Mouse (Mus musculus) A20 (cell line): ENCODE data around the gene Nrxn3.

ENCODE experiments used
- DNase-seq: peaks from one replicate; pipeline ENCODE4 v3.0.0-alpha.2; 2011; ENCODE audit warnings: low read depth, low spot score

The Nrxn3 gene

DNA sequence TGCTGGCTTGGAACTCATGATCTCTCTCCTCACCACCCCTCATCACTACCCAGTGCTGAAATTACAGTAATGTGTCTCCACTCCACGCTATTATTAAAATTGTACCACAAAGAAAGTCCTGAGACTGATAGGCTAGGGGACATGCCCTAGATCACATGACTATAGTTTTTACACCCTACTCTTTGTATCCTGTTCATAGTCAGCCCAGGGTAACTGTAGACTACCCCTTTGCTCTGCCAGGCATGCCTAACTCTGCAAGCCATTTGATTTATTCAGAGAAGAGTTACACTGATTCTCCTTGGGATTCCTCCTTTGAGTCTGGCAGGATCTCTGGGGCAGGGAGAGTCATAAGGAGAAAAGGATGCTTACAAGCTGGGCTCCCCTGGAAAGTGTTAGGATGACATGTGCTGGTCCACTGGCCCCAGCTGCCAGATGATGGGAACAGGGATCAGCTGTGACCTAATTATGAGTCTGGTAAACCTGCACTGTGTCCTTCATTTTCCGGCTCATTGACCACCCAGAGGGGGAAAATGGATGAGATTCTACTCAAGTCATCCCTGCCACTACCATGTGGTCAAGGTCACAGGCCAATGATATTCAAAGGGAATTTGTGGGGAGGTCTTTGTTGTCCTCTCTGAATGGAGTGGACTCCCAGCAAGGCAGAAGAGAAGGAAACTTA lies 318.9 kb downstream of the Nrxn3 start:
- no peak for DNase-seq

- DNase-seq = no peak
These were observed 326.6 kb downstream of the Nrxn3 start for GRCm38 (mm10) chr12:89049279-89049678.

DNA sequence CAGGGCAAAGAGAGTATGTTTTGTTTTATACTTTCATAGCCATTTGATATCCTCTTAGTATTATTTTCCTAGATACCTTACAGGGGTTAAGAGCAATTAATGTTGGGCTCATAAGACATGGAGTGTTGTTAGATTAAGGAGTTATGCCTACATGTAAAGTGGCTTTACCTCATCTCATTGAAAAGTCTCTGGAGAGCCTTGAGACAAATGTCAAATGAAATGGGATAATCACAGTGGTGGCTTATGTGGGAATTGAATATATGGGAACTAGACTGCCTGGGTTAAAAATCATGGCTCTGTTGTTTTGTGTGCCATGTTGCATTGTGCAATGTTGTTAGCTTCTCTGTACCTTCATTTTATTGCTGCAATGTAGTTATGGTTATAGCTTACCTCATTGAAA lies 327.0 kb downstream of the Nrxn3 start:
- DNase-seq = no peak

DNA sequence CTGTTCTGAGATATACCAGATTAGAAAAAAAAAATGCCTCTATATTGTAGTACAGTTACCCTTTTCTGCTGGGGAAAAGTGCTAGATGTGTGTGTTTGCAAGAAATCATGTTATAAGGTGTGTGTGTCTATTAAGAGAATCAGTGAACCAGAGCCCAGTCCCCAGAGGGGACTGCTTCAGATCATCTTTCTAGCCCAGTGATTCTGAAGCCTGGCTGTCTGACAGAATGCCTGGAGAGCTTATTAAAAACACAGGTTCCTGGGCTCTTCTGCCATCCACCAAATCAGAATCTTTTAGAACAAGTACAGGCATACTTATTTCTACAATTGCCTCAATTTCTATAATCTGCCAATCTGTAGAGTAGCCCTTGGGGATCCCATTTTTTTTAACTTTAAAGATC lies 349.8 kb downstream of the Nrxn3 start:
- no peak for DNase-seq

- DNase-seq = no peak
These were observed 350.6 kb downstream of the Nrxn3 start for GRCm38 (mm10) chr12:89073167-89073743.

- DNase-seq = no peak
These were observed 352.0 kb downstream of the Nrxn3 start for GRCm38 (mm10) chr12:89074551-89075295.

DNA sequence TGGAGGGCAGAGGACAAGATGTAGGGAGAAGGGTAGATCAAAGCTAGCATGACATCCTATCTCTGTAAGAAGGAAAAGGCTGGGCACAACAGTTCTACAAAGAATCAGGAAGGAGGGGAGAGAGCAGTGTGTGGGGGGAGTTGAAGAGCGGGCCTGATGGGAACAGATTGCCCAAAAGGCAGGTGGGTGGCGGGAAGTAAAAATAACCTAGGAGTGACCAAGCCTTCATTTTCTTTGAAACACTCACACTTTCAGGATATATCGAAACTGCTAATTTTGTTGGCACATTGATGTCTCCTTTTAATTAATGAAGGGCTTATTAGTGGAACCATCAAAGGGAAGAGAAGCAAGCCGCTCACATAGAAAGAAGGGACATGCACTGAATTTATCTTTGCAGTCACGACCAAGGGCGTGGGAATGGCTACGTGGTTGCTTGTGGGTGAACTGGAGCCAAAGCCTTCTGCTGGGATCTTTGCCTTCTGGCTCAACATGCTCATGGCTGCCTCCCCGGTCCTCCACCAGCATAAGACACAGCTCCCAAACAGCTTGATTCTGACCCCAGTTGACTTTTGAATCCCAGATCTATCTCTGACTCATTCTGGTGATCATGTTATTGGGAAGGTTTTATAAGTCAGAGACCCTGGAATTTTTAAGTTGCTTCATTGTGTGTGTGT lies 371.3 kb downstream of the Nrxn3 start:
- no peak for DNase-seq

DNA sequence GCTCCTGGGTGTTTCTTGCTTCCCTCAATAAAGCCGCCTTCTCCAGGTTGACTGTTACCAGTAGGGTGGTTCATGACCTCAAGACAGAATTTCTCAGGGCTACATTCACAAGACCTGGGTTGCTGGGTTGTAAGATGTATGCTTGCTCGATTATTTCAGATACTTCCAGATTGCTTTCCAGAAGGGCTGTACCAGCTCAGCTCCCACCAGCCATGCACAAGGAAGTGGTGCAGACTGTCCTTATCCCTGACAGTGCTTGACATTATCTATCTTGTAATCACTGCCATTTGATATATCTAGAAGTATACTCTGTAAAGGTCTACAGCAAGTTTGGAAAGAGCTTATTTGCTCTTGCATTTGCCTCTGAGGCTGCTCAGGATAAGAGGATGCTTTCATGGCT lies 374.9 kb downstream of the Nrxn3 start:
- no peak for DNase-seq

DNA sequence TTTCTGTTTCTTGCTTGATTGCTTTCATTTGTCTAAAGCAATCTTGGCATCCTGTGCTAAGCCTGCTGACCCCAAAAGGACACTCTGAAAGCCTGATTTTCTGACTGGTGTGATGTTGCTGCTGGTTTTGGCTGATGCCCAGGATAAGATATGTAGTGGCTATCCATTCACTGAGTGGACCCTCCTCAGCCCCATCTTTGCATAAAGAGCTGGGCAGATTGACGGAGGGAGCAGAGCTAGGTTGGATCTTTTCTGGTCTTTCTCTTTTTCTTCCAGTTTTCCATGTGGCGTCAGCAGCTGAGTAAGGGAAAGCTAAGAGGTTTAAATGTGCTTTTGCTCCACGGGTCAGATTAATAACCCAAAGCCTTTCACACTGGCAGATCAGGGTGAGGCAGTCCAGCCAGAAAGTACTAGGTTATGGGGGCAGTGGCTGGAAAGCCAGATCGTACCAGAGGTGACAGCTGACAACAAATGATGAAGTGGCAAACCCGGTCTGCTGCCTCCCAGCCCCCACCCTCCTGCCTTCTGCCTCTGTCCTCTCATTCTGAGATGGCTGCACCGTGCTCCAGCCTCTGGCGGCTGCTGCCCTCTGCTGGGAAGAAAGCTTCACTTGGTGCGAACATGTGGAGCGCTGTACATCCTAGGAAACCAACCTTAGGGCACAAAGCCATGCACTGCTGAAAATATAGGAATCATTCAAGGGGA lies 383.5 kb downstream of the Nrxn3 start:
- DNase-seq = no peak

- DNase-seq = no peak
These were observed 384.4 kb downstream of the Nrxn3 start for GRCm38 (mm10) chr12:89106881-89107584.

- DNase-seq = no peak
These were observed 387.2 kb downstream of the Nrxn3 start for GRCm38 (mm10) chr12:89109779-89110335.

DNA sequence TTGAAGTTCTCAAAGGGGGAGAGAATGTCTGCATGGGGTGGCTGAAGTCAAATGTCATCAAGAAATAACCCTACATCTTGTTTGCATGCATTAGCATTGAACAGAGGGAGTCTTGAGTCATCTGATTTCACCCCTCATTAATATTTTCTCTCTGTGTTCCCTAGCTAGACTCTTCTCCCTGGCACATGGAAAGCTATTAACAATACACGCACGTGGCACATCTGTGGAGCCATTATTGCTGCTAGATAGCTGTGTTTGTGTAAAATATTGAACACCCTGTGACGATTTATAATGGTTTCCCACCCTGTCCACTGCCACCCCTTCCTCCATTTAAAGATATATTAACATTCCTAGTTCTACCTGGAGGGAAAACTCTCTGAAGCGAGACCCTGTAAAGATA lies 405.9 kb downstream of the Nrxn3 start:
- DNase-seq = no peak

DNA sequence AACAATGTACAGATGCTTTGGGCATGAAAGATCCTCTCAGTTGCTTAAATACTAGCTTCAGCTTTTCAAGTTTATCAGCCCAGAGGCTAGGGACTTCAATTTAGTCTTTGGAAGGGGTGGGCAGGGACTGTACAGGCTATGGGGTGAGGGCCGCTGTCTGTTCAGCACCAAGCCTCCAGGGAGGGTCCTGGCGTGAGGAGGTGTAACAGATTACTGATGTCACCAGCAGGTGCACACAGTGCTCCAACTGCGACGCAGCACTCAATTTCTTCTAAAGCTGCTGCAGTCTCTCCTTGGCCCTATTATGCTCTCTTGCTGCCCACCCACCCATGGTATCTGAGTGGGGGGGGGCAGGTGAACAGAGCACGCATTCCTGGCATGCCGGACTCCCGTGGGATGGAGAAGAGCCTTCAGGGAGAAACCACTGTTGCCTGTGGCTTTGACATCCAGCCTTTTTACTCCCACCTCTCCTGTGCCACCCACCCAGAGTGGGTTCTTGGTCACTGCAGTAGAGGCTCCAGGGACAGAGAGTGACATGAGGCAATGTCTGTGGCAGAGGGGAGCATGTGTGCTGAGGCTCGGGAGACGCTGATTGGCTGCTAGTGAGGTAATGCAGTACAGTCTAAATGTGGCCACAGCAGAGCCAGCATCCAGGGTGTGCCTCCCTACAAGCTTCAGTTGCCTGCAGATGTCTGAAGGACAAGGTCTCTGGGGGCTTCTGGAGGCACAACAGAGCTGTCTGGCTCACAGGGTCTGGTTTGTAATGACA lies 406.6 kb downstream of the Nrxn3 start:
- no peak for DNase-seq

DNA sequence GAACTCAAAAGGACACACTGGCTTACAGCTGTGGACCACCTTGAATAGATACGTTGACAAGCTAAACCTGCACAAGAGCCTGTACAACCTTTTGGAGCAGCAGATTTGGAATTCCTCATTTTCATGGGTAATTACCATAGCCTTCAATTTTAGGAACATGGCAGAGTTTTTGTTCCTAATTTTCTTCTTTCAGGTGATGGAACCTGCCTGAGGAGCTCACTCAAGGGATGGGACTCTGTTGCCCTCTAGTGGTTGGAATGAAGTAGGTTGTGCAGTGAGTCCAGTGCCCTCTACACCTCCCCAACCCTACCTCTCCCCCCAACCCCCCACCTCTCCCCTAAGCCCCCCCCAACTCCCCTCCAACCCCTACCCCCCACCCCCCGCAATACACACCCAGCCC lies 411.7 kb downstream of the Nrxn3 start:
- DNase-seq = peak; percentile 2

GRCm38 (mm10) chr12:89134774-89135307 lies 412.2 kb downstream of the Nrxn3 start:
- no peak for DNase-seq

- no peak for DNase-seq
These were observed 426.3 kb downstream of the Nrxn3 start for GRCm38 (mm10) chr12:89148974-89149411.

DNA sequence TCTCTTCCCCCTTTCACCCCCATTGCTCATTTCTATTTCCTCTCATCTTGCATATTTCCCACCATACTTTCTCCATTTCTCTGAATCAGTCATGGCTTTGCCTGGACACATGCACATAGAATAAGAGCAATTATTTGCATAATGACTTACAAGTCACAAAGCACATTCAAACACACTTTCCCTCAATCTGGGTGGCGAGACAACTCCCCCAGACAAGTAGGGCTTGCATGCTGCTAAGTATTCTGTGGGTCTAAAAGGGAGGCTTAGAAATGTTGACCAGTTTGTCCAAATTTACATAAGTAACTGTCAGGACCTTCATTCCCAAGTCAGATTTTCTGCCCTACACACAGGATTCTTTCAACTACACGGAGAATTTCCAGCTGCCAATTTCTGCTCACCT lies 426.8 kb downstream of the Nrxn3 start:
- no peak for DNase-seq

- DNase-seq = no peak
These were observed 433.5 kb downstream of the Nrxn3 start for GRCm38 (mm10) chr12:89156086-89156757.

GRCm38 (mm10) chr12:89159353-89159752 lies 436.7 kb downstream of the Nrxn3 start:
- no peak for DNase-seq
